Mouse (Mus musculus): ENCODE measurements around the gene 4933434E20Rik. TPM values are rescaled to one million over a fixed set of nuclear protein-coding genes. Genes with fewer than 3 reads are reported as not detected.

Gene 4933434E20Rik
- total and polyA plus RNA-seq, 2 experiments from 2014 or later, result 91.3 to 213 TPM

DNA sequence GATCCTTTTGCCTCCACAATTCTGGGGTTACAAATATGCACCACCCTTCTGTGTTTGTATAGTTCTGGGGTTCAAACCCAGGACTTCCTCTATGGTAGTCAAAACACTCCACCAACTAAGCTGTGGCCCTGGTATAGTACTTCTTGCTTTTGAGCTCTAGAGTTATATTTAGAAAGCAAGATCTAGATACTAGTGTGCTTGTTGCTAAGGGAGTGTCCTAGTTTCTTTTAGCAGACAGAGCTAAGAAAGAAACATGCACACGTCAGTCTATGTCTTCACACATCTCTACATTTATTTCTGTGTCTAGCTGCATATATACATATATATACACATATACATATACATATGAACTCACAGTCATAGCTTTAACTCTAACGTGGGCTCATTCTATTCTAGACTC, 60.3 kb downstream of the 4933434E20Rik start:
- Histone ChIP-seq H3K4me3 (ENCODE audit: low read depth, low read length) (no peak overlapping the region), H3K9me3 (ENCODE audit: low read length) (no peaks in the 10 kb centered on the region), H3K4me2 (ENCODE audit: low read depth) (no peak overlapping the region), H3K27ac (ENCODE audit: low read depth, low read length) (no peak overlapping the region), H3K27me3 (ENCODE audit: insufficient read depth, low read length) (no peaks in the 10 kb centered on the region), H3K9ac (no peak overlapping the region), H3K4me1 (ENCODE audit: insufficient read depth) (no peaks in the 10 kb centered on the region), H3K36me3 (ENCODE audit: insufficient read depth) (no peaks in the 10 kb centered on the region)
- DNase-seq (peak; percentile 23), ATAC-seq (peak; percentile 87)
- WGBS, result 68% methylated on average over 2 of the region's 2 CpGs
- no peak for TF ChIP-seq CTCF (IDR thresholded peaks at IDR 0.05; ENCODE audit: low read depth)

DNA sequence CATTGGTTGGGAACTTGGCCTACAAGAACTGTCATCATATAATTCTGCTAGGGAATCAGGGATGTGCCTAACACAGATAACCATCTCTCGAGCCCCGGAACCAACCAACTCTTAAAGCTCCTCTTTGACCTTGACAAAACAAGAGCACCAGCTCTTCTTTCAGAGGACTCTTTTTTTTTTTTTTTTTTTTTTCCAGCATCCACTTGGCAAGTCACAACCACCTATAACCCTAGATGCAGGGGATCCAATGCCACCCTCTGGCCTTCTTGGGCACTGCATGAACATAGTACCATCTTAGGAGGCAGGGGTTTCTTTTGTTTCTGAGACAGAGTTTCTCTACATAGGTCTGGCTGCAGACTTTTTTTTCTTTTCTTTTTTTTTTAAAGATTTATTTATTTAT, 62.9 kb downstream of the 4933434E20Rik start:
- no peaks in the 10 kb centered on the region for H3K27me3 ChIP-seq (ENCODE audit: insufficient read depth, low read length)
- H3K9ac ChIP-seq, result no peak overlapping the region
- WGBS, result 97% methylated on average over 2 of the region's 2 CpGs
- no peak overlapping the region for H3K27ac ChIP-seq (ENCODE audit: low read depth, low read length)
- H3K36me3 ChIP-seq (ENCODE audit: insufficient read depth), result no peaks in the 10 kb centered on the region
- H3K4me3 ChIP-seq (ENCODE audit: low read depth, low read length), result no peak overlapping the region
- no peaks in the 10 kb centered on the region for H3K9me3 ChIP-seq (ENCODE audit: low read length)
- no peak overlapping the region for H3K4me2 ChIP-seq (ENCODE audit: low read depth)
- 0 out of 2 replicates have a peak, but pooled peaks have one; percentile 22 for TF ChIP-seq CTCF (IDR thresholded peaks at IDR 0.05; ENCODE audit: low read depth)
- H3K4me1 ChIP-seq (ENCODE audit: insufficient read depth), result no peaks in the 10 kb centered on the region
- DNase-seq (no peak), ATAC-seq (no peak; the same call in 1 of the 2 replicates)

DNA sequence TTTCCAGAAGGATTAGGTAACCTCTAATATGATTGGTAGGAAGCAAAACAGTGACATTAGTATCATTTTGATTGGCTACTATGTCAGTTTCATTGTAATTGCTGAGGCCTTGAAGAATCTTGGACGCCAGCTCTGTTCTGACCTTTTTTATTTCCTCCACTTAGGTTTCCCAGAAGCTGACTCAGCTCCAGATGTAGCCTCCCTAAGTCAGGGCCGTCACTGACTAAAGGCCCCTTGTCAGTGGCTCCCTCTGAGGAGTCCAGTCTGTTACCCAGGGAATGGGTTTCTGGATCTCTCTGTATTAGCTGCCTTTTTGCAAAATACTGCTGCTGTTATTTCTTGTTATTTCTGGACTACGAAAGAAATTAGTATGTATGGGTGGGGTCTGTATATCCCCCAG, 64.1 kb downstream of the 4933434E20Rik start:
- Histone ChIP-seq H3K4me1 (ENCODE audit: insufficient read depth) (no peaks in the 10 kb centered on the region), H3K4me2 (ENCODE audit: low read depth) (no peak overlapping the region), H3K9ac (no peak overlapping the region), H3K4me3 (ENCODE audit: low read depth, low read length) (no peak overlapping the region), H3K9me3 (ENCODE audit: low read length) (no peaks in the 10 kb centered on the region), H3K36me3 (ENCODE audit: insufficient read depth) (no peaks in the 10 kb centered on the region), H3K27ac (ENCODE audit: low read depth, low read length) (no peak overlapping the region), H3K27me3 (ENCODE audit: insufficient read depth, low read length) (no peaks in the 10 kb centered on the region)
- DNase-seq (no peak), ATAC-seq (no peak)
- 88% methylated on average over 3 of the region's 3 CpGs for WGBS
- TF ChIP-seq CTCF (IDR thresholded peaks at IDR 0.05; ENCODE audit: low read depth), result no peak

MicroRNAs within 50 kb of the gene (microRNA counts, 519-probe panel; counts per million panel counts)
- 3,046 counts per million, percentile 25 among the panel's probes with 10 or more counts for microRNA mmu-miR-190b

Small RNA genes within 50 kb of the gene (microRNA-seq; reads per million reads assigned to microRNA genes)
- gene Mir190b (6.6 to 13.1 reads per million in 2 experiments), gene Mir7669 (0.77 to 1.6 reads per million in 2 experiments)

Other genes with a start within 250 kb of the 4933434E20Rik start
- 1.8 and 2.1 TPM in 2 replicates for gene She, start 220.3 kb upstream of the 4933434E20Rik start, total RNA-seq (2014; rRNA removed)
- gene She, start 220.3 kb upstream of the 4933434E20Rik start, polyA plus RNA-seq (2015; fragmentation: Nextera tagmentation; extraction: Ambion mirVana), result 0.65 and 0.86 TPM in 2 replicates
- 1.1 and 1.7 TPM in 2 replicates for gene Il6ra, start 138.4 kb upstream of the 4933434E20Rik start, total RNA-seq (2014; rRNA removed)
- gene Il6ra, start 138.4 kb upstream of the 4933434E20Rik start, polyA plus RNA-seq (2015; fragmentation: Nextera tagmentation; extraction: Ambion mirVana), result 1.6 and 1.7 TPM in 2 replicates
- 54.7 and 77.9 TPM in 2 replicates for gene Atp8b2, start 88.1 kb upstream of the 4933434E20Rik start, total RNA-seq (2014; rRNA removed)
- gene Atp8b2, start 88.1 kb upstream of the 4933434E20Rik start, polyA plus RNA-seq (2015; fragmentation: Nextera tagmentation; extraction: Ambion mirVana), result 4.8 and 6.2 TPM in 2 replicates
- 43.9 and 59.8 TPM in 2 replicates for gene Hax1, start 52.9 kb upstream of the 4933434E20Rik start, total RNA-seq (2014; rRNA removed)
- 73.4 and 78.2 TPM in 2 replicates for gene Hax1, start 52.9 kb upstream of the 4933434E20Rik start, polyA plus RNA-seq (2015; fragmentation: Nextera tagmentation; extraction: Ambion mirVana)
- gene Ubap2l, start 992 bp downstream of the 4933434E20Rik start, total RNA-seq (2014; rRNA removed), result 76.9 and 103 TPM in 2 replicates
- 93.8 and 118 TPM in 2 replicates for gene Ubap2l, start 992 bp downstream of the 4933434E20Rik start, polyA plus RNA-seq (2015; fragmentation: Nextera tagmentation; extraction: Ambion mirVana)
- 315 and 316 TPM in 2 replicates for gene Tpm3, start 21.0 kb downstream of the 4933434E20Rik start, total RNA-seq (2014; rRNA removed)
- gene Tpm3, start 21.0 kb downstream of the 4933434E20Rik start, polyA plus RNA-seq (2015; fragmentation: Nextera tagmentation; extraction: Ambion mirVana), result 419 and 440 TPM in 2 replicates
- gene Nup210l, start 52.5 kb downstream of the 4933434E20Rik start, total RNA-seq (2014; rRNA removed), result 0.31 and 0.38 TPM in 2 replicates
- gene Nup210l, start 52.5 kb downstream of the 4933434E20Rik start, polyA plus RNA-seq (2015; fragmentation: Nextera tagmentation; extraction: Ambion mirVana), result 0.10 and 0.11 TPM in 2 replicates
- gene Rps27, start 162.0 kb downstream of the 4933434E20Rik start, total RNA-seq (2014; rRNA removed), result 2,552 and 3,359 TPM in 2 replicates
- gene Rps27, start 162.0 kb downstream of the 4933434E20Rik start, polyA plus RNA-seq (2015; fragmentation: Nextera tagmentation; extraction: Ambion mirVana), result 824 and 1,232 TPM in 2 replicates
- 9.8 and 11.4 TPM in 2 replicates for gene Rab13, start 162.1 kb downstream of the 4933434E20Rik start, total RNA-seq (2014; rRNA removed)
- 16.3 and 20.1 TPM in 2 replicates for gene Rab13, start 162.1 kb downstream of the 4933434E20Rik start, polyA plus RNA-seq (2015; fragmentation: Nextera tagmentation; extraction: Ambion mirVana)
- gene Jtb, start 180.0 kb downstream of the 4933434E20Rik start, total RNA-seq (2014; rRNA removed), result 70.1 and 75.7 TPM in 2 replicates
- gene Jtb, start 180.0 kb downstream of the 4933434E20Rik start, polyA plus RNA-seq (2015; fragmentation: Nextera tagmentation; extraction: Ambion mirVana), result 131 and 139 TPM in 2 replicates
- 1.4 and 2.7 TPM in 2 replicates for gene Creb3l4, start 191.9 kb downstream of the 4933434E20Rik start, total RNA-seq (2014; rRNA removed)
- gene Creb3l4, start 191.9 kb downstream of the 4933434E20Rik start, polyA plus RNA-seq (2015; fragmentation: Nextera tagmentation; extraction: Ambion mirVana), result 0.91 and 1.0 TPM in 2 replicates
- gene Slc39a1, start 196.5 kb downstream of the 4933434E20Rik start, total RNA-seq (2014; rRNA removed), result 68.1 and 72.0 TPM in 2 replicates
- gene Slc39a1, start 196.5 kb downstream of the 4933434E20Rik start, polyA plus RNA-seq (2015; fragmentation: Nextera tagmentation; extraction: Ambion mirVana), result 50.0 and 51.6 TPM in 2 replicates
- gene Crtc2, start 202.5 kb downstream of the 4933434E20Rik start, total RNA-seq (2014; rRNA removed), result 13.9 and 17.2 TPM in 2 replicates
- 12.9 and 14.7 TPM in 2 replicates for gene Crtc2, start 202.5 kb downstream of the 4933434E20Rik start, polyA plus RNA-seq (2015; fragmentation: Nextera tagmentation; extraction: Ambion mirVana)
- gene Dennd4b, start 213.5 kb downstream of the 4933434E20Rik start, total RNA-seq (2014; rRNA removed), result 20.1 and 29.8 TPM in 2 replicates
- gene Dennd4b, start 213.5 kb downstream of the 4933434E20Rik start, polyA plus RNA-seq (2015; fragmentation: Nextera tagmentation; extraction: Ambion mirVana), result 4.4 and 5.1 TPM in 2 replicates
- gene Gatad2b, start 241.5 kb downstream of the 4933434E20Rik start, total RNA-seq (2014; rRNA removed), result 29.5 and 34.1 TPM in 2 replicates
- 6.9 and 12.6 TPM in 2 replicates for gene Gatad2b, start 241.5 kb downstream of the 4933434E20Rik start, polyA plus RNA-seq (2015; fragmentation: Nextera tagmentation; extraction: Ambion mirVana)